Mouse (Mus musculus) activated CD4-positive, CD25-positive, alpha-beta regulatory T cell, adult 4 months (primary cell): ENCODE data around the gene Usp1. TPM values are rescaled to one million over a fixed set of nuclear protein-coding genes. Genes with fewer than 3 reads are reported as not detected.
"Not testable (repeated sequence)": the region's sequence is repeated elsewhere in the genome, so short reads cannot be mapped to it uniquely, and the experiment has no call there.

Source experiments
- ATAC-seq: one replicate; pipeline ENCODE4 v1.8.0; 2017
- polyA plus RNA-seq, 2 experiments: library from polyadenylated mRNA; unstranded; fragments of 100-300 nt; shearing (Covaris generic); gene quantifications; one replicate each; pipeline ENCODE4 v1.2.1; 2017

Gene Usp1
- 10 to 100 TPM; 20.7 to 21.5 TPM for polyA plus RNA-seq

DNA sequence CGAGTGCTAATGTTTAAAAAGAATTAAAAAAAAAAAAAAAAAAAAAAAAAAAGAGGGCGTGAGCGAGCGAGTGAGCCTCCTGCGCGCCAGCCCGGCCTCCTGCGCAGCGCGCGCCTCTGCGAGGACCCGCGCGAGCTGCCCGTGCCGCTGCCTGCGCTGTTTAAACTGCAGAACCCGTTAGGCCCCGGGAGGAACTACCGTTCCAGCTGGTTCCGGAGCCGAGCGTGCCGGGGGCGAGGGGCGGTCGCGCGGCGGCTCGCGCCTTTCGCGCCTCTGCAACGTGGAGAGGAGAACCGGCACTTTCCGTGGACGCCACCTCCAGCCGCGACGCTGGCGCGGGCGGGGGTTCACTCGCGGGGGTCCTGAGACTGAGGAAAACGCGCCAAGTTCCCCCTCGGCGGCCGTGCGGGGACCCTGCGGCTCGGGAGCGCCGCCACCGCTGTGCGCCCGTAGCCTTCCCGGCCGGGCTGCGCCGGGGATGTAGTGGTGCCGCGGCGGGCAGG is at the start of gene Usp1:
Gene Usp1, plus strand, starts transcription at position 243 of the 503 bp plus-strand sequence.
- ATAC-seq: peak; percentile 0

DNA sequence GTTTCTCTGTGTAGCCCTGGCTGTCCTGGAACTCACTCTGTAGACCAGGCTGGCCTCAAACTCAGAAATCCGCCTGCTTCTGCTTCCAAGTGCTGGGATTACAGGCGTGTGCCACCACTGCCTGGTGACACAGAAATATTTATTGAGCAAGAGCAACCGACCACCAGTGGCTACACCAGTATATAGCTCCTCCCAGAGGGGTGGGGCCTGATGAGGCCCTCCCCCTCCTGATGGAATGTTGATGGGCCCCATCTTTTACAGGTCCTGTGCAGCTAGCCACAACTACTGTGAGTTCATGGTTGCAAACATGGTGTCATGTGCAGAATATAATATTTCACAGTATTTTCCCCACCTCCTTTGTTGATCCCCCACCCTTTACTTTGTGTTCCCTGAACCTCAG is 40.9 kb upstream of the Usp1 start:
- no peak for ATAC-seq

DNA sequence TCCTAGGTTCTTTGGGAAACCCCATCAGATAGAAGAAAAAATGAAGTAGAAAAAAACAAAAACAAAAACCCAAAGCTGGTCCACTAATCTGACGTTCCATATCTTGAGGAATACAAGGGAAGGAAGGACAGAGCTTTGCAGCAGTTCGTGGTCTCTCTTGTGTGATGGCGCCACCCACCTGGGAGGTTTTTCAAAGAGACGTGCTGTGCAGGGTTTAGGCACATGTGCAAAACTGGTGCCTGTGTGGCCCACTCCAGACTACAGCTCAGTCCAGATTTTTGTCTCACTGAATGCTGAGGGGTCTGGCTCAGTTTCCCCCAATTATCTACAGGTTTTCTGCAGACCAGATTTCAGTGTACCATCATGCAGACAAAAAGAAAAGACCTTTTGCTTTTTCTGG is 37.2 kb upstream of the Usp1 start:
- no peak for ATAC-seq

DNA sequence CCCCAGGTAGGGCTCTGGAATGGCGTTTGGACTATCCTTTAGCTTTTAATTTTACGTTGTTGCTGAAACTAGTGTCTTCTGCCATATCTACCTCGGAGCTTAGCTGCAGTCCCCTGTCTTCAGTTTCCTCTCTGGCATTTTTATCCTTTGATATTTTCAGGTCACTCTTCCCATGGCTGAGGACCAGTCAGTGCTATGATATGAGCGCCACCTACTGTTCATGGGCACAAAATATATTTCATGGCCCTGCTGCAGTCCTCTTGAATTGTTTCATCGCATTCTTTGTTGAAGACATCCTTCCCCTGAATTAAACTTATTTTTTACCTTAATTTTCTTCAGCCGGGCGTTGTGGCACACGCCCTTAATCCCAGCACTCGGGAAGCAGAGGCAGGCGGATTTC is 36.5 kb upstream of the Usp1 start:
- no peak for ATAC-seq

DNA sequence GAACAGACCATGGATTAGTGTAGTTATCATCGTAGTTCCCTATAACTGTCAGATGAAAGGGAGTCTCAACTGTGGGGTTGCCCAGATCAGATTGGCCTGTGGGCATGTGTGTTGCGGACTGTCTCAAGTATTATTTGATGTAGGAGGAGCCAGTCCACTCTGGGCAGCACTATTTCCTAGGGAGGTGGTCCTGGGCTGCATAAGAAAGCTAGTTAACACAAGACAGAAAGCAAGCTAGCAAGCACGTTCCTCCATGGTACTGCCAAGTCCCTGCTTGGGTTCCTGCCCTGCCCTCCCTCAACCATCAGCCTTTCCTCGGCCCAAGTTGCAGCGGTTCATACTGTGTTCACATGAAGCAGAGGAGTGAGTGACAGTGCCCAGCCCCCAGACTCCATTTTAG is 13.4 kb upstream of the Usp1 start:
- ATAC-seq: no peak

DNA sequence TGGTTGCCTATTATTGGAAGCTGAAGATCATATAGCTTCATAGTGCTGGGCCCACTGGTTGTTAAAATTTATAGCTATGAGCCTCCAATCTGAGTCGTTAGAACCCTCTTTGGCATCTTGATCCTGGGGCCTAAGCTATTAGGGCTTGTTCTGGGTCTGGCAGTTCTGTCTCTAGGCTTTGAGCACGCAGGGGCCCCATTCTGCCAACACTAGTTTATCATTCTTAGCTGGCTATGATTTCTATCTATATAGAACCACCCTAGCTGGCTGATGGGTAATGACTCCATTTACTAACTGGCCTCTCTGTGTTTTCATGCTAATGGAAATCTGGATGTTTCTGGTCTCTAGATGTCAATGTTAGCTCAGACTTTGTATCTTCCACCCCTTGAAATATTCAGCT is 5.9 kb upstream of the Usp1 start:
- ATAC-seq: no peak

DNA sequence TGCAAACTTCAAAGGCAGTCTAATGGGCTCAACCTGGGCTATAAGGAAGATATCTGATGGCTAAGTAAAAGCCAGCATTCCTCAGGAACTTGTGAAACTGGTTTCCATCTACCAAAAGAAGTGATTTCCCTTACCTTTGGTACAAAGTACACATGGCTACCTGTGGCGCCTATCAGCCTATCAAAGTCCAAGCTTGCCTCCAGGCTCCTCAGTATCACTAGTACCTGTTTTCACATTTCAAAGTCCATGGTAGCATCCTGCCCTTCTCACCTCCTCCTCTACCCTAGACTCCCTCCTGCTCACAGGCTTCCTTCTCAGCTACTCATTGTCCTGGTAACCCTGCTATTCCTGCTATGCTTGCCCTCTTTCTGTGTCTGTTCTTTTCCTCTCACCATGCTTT is 5.4 kb upstream of the Usp1 start:
- no peak for ATAC-seq

DNA sequence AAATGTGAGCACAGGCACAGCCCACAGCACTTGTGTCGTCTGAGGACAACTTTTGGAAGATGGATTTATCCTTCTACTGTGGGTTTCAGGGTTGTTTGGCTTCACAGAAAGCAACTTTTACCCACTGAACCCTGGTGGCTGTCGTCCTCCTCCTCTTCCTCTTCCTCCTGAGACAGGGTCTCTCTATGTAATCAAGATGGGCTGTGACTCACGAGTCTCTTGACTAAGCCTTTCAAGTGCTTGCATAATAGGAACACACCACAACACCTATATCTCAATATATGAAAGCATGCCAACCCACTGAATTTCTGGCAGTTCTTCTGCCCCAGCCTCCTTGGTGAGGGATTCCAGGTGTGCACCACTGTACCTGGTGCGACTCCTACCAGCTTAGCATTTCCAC is 2.7 kb upstream of the Usp1 start:
- ATAC-seq: no peak

DNA sequence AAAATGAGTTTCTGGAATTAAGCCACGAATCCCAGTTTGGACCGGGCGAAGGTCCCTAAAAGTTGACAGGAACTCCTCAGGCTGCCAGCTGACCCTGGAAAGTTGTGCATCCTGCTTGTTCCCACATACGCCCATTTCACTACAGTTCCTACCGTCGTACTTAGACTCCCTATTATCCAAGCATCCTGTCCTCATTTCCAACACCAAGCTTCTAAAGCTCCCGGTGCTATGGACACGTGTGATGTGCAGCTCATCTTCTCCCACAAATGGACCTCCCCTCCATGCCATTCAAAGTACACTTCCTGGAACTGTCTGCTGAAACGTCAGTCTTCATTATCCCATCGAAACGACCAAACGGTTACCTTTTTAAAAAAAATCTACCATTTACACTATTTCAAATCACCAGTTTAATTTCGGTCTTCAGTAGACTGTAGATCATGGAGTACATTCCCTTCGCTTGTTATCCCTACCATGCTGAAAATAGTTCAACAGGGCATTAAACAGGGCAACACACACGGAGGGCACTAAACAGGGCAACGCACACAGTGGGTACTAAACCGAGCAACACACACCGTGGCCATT is 1.5 kb upstream of the Usp1 start:
- no peak for ATAC-seq

DNA sequence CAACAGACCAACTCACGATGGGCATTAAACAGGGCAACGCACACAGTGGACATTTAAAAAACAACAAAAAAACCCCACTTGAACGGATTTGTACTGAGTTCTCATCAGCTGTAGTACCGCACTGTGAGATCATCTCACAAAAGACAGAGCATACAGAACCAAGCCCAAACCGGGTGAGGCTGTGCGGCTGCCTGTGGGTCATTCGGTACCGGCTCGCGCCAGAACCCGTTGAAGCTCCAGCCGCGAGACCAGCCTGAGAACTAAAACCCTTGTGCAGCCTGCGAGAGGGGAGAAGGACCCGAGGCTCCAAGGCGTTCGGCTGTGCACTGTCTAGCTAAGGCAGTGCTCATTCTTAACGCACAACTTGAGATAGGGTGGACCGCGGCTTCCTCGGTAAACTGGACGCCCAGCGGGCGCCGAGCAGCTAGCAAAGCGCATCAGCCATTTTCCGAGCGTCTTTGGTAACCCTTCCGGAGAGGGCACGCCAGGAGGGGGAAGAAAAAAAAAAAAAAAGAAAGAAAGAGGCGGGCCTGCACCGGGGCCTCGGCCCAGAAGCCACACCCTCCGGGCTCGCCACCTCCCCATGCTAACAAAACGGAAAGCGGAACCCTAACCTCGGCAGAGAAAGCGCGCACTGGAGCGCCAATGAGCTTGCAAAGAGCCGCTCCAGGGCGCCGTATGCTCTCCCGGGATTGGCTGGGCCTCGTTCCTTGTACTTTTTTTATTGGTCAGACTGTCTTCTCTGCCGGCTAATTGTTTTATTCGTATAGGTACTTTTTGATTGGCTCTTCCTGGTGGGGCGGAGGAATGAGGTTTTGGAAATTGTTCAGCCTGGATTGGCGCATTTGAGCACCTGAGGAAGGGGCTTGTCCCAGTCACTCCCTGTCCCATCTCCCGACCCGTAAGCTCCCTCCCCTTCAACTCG is 705 bp upstream of the Usp1 start:
- peak; percentile 88 for ATAC-seq

DNA sequence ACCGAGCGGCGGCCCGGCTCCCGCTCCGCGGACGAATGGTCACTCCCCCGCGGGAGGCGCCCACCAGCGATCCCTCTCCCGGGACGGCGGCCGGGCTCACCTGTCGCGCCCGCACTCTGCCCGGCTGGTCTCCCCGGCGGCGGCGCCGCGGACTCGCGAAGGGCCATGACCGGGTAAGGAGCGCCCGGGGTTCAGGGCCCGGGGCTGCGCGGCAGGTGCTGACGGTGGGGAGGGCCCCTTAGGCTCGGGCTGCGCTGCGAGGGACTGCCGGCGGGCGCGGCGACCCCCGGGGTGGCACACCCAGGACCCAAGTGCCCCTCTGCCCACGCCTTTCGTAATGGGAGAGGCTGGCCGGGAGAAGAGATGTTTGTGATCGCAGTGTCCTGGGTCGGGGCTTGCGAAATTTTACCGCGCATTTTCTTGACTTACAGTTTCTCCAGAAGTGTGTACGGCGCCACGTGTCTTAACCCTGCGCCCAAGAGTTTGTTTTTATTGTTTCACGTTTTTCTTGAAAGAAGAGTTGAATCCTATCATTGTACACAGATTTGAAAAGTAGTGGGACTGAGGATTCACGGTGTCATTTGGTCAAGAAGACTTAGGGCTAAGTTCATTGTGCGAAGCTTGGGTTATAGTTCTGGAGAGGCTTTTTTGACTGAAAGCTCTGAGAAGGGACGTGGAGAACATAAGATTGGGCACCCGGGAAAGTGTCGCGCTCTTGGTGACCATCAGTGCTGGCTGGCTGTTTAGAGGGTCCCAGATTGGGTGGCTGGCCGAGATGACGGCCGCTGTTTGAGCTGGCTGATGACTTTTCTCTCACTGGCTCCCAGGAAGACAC is 678 bp downstream of the Usp1 start:
- ATAC-seq: no peak

DNA sequence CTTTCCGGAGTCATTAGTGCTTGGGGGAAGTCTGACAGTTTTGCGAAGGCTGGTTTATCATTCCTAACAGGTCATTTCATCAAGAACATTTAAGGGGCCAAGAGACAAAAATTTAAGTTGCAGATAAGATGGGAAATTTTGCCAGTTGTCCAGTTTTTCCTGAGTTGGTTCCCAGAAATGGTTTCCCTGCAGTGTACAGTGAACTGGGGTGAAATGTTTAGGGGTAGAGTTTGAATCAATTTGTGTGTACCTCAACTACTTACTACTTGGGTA is 1.2 kb downstream of the Usp1 start:
- ATAC-seq: no peak

DNA sequence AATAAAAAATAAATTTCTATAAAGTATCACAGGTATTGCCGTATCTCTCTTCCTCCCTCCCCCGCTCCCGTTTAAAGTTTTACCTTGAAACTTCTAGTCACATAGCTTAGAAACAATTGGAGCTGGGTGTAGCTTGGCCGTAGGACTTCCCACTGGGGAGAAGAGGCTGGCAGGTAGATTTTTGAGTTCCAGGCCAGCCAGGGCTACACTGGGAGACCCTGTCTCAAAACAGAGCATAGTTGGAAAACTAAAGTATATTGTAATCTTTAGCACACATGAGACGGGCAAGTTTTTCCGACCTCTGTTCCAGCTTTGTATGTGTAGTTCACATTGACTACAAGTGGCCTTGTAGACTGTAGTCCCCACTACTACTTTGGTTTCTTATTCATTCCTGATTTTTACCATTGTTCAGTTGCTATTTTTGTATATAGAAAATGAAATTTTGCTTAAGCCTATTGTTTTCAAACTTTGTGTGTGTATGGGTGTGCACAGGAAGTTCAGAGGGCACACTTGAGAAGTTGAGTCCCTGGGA is 1.7 kb downstream of the Usp1 start:
- ATAC-seq: no peak

DNA sequence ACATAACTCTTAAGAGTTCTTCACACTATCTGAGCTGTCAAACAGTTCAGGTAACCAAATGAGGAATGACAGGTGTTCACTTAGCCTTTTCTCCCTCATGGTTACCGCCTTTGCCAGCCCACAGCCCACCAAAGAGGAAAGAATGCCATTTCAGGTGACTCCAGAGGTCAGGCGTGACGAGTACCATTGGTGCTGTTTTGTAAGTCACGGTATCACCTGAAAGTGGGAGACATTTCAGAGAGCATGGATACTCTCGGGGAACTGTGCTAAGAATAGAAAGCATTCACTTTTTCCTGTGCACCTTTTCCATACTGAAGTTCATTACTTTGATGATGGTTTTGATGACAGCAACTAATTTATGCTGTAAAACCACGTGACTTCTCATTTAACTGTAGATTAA is 12.4 kb downstream of the Usp1 start:
- ATAC-seq: no peak

DNA sequence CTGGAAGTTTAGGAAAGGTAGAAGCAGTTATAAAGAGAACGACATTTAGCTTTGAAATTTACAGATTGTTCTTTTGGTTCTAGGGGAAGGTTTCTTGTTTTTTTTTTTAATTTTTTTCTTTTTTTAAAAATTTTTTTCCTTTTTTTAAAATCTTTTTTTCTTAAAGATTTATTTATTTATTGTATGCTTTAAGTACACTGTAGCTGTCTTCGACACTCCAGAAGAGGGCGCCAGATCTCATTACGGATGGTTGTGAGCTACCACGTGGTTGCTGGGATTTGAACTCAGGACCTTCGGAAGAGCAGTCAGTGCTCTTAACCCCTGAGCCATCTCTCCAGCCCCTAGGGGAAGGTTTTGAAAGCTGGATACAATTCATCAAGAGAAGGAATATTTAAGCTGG is 14.6 kb downstream of the Usp1 start:
- not testable (repeated sequence) for ATAC-seq

DNA sequence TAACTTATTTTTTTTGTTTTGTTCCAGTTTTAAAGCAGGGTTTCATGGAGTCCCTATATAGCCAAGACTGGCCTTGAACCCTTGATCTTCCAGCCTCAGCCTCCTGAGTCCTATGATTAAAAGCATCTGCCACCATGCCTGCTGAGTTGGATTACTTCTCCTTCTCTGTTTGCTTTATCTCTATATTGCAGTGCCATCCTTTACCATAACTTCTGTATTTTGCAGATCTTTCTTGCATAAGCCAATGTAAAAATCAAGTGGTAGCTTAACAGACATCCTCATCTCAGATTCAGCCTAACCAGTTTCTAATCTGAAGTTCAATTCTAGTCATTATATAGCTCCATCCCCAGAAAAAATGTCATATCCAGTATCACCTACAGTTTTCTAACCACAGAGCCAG is 27.0 kb downstream of the Usp1 start:
- ATAC-seq: no peak

DNA sequence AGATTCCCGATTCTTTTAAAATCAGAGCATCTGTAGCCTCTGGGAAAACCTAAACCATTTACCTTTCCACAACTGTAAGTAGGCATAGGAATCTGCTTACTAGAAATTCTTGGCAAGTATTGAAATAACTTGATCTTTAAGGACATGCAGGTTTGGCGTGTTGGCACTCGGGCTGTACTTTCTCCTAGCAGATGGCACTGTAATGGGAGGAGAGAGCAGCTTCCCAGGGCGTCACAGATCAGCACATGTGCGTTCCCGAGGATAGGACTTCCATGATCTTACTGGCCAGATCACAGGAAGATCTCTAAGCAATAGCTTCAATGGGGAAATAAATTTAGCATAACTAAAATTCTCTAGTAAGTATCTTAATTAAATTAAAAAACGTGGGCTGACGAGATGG is 32.4 kb downstream of the Usp1 start:
- ATAC-seq: no peak

DNA sequence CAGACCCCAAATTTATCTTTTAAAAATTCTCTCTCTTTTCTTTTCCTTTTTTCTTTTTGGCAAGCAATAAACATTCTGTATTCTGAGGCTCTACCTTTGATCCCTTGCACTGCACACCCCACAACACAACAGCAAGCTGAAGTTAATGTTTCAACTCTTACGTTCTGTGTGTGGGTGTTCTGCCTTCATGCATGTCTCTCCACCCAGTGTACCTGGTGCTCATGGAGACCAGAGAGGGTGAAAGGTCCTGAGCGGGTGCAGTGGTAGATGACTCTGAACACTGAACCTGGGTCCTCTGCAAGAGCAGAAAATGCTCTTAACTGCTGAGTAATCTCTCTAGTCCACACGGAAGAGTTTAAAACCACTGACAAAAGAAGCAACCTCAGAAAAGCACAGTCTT is 36.6 kb downstream of the Usp1 start:
- ATAC-seq: no peak

DNA sequence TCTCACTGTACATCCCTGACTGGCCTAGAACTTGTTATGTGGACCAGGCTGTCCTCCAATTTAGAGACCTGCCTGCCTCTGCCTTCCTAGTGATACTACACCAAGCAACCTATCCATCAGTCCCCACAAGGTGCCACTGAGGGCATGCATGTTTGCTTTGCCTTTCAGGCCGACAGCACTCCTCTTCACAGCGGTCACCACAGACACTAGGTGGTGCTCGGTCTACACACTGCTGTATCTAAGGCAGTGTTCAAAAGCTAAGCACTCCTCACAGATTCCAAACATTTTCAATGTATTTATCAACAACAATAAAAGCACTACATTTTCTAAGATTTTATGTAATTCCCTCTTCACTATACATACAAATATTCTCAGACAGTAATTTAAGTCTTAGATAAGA is 46.3 kb downstream of the Usp1 start:
- ATAC-seq: no peak

DNA sequence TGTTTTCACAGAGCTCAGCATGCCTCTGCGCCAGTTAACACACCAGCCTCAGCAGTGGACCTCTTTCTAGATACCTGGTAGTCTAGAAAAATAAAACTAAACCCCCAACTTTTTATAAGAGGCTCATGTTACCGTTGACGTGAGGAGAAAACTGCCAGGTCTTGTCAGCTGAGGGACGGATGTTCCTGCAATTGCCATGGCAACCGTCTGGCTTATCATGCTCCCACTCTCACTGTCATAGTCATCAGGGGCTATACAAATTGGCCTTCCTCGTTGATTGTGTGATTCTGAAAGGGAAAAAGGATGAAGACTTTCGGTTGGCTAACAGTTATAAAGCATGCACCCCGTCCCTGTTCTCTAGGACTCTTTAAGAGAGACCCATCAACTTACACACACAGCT is 52.1 kb downstream of the Usp1 start:
- no peak for ATAC-seq

DNA sequence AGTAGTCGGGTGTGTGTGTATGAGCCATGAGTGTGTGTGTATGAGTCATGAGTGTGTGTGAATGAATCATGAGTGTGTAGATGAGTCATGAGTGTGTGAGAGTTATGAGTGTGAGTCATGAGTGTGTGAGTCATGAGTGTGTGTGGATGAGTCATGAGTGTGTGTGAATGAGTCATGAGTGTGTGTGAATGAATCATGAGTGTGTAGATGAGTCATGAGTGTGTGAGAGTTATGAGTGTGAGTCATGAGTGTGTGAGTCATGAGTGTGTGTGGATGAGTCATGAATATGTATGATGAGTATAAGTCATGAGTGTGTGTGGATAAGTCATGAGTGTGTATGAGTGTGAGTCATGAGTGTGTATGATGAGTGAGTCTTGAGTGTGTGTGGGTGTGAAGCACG is 54.7 kb downstream of the Usp1 start:
- ATAC-seq: not testable (repeated sequence)

DNA sequence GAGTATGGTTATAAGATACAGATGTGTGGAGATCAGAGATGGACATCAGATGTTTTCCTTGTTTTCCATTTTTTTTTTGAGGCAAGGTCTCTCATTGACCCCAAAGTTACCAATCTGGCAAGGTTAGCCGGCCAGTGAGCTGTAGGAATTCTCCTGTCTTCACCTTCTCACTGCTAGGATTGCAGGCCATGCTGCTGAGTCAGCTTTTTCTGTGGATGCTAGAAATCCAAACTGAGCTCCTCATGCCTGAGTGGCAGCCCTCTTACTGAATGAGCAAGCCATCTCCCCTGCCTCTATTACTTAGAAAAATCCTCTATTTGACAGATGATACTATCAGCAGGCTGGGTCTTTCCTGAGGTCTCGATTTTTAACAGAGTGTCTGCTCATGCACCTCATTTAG is 55.1 kb downstream of the Usp1 start:
- ATAC-seq: no peak

DNA sequence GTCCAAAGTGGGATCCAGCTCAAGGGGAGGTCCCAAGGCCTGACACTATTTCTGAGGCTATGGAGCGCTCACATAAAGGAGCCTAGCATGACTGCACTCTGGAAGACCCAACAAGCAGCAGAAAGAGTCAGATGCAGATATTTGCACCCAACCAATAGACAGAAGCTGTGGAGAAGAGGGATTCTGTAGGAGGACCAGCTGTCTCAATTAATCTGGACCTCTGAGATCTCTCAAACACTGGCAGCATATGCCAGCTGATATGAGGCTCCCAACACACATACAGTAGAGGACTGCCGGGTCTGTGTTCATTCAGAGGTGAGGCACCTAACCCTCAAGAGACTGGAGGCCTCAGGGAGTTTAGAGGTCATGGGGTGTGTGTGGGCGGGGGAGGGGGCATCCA is 56.4 kb downstream of the Usp1 start:
- ATAC-seq: not testable (repeated sequence)
